Mouse (Mus musculus): ENCODE results near the gene Ptgs1.

Gene Ptgs1

DNA sequence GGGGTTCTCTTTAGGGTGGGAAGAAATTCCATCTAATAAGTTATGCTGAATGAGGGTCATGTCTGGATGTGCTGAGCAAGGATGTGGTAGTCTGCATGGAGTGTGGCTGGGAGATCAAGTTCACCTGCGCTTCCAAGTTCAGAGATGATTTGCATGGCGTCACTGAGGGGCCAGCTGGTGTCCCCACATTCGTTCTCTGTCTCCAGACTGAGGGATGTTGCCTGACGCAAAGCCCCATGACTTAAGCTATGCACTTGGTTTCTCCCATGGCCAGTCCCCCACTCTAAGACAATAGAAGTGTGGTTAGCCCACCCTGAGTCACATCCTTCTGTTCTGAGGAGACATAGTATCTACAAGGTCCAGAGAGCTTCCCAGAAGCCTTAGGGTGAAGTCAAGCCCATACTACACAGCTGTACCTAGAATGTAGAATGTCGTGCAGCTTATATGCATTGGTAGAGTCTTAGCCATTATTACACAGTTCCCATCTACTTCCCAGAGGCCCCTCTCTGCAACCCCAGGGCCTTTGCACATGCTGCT lies 15.0 kb upstream of the Ptgs1 start:
- DNase-seq, result no peak

DNA sequence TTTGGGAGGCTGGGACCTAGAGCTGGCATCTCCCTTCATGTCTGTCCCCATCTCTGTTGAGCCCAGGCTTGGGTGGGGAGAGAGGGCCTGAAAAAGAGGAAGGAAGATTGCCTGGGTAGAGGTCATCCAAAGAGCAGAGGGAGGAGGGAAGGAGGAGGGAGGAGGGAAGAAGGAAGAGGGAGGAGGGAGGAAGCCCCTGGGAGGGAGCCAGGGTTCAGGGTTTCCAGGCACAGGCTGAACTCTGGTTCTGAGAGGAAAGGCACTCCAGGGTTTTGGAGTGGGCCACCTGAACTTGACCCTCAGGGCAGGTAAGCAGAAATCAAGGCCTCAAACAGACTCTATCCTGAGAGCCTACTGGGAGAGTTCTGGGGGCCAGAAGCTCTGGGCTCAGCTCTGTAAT lies 13.7 kb upstream of the Ptgs1 start:
- DNase-seq, result peak; percentile 64

DNA sequence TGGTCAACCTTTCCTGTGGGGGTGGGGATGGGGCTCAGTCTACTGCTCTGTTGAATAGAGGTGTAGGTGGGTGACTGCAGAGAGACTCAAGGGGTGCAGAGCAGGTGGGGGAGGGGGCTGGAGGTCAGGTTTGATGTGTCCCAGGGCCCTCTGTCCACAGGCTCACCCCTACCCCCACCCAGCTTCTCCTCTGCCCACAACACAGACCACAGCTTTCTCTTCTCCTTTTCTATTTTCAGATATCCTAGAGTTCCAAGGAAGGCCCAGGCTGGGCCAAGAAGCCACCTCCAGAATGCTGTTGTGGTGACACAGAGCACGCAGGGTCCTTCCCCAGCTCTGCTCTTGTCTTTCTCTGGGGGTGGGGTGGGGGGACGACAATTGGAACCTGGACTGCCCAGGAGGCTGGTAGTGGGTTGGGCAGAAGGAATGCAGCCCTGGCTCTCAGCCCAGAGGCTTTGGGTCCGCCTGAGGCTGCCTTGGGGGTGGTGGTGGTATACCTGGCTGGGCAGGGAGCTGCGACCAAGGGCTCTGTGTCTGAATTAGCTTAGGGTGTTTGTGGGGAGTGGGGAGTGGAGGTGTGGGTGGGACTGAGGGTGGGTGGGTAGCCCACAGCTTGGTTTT lies 13.2 kb upstream of the Ptgs1 start:
- DNase-seq, result peak; percentile 85

DNA sequence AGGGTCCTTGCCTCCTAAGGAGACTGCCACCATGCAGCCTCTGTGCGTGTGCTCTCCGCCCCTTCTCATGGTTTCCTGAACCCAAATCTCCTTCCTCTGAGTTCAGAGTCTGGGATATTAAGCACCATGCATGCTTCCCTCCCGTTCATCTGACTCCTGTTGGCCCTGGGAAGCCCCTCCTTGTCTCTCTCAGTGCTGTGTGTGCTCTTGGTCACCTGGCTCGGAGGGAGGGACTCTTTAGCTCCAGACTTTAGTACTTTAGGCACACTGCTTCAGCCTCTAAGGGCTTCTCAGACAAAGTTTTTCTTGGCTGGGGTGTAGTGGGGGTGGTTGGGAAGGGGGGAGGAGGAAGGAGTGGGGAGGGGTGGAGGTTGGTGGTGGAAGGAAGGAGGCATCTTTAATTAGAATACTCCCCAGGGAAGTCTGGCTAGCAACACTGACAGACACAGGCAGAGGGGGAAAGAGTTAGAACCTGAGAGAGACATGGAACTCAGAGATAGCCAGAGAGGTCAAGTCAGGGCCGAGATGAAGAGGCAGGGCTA lies 12.5 kb upstream of the Ptgs1 start:
- DNase-seq, result no peak

DNA sequence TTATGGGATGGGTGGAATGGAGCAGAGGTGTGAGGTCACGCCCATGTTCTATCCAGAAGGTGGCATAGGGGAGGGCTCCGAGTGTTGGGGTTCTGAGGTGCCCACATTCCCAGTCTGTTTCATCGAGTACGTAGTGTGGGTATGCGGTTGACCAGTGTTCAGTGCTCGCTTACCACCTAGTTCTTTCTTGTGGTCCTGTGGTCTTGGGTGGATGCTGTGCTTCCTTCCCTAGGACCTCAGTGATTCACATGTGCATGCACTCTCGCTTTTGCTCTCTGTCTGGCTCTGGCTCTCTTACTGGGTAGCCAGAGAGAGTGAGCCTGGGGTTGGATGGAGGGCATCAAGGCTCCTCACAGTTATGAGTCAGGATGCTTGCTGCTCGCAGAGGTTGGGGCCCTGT lies 10.1 kb upstream of the Ptgs1 start:
- no peak for DNase-seq

DNA sequence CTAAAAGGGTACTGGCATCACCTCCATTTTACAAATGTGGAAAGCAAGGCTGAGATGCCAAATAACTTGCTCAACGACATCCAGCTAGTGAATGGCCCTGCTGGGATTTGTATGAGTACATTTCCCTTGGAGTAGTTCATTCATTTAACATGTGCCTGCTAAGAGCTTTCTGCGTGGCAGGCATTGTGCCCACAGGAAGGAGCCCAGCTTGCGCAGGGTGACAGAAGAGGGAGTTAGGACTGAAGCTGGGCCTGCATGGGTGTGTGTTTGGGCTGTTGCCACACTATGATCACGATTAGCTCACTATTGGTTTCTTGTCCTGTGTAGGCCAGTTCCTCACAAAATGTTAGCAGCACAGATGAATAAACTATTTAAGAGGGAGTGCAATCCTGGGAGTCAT lies 9.3 kb upstream of the Ptgs1 start:
- DNase-seq, result no peak

DNA sequence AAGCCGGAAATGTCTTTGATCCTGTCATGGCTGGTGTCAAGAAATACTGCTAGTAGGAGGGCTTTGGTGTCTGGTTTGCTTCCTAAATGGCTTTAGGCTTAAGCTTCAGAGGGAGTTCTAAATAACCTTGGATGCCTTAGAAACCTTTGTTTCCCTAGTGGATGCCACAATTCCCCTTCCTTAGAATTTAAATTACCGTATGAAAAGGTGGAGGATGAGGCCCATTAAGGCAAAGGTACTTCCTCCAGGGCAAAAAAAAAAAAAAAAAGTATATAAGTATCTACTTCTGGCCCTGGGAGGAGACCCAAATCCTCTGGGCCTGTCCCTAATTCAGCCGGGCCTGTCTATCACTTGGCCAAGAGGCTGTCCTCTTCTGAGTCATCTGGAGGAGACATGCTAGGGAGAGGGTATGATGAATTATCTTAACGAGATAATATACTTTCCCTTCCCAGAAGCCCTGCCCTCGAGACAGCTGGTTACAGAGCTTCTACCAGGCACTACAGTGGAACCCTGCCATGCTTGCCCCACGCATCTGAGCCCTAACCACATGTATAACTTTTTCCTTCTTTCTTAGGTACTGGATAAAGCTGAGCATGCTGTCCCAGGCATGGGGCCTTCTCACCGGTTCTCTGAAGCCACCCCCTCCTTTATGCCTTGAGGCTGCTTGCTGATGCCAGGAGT lies 7.9 kb upstream of the Ptgs1 start:
- DNase-seq, result no peak

DNA sequence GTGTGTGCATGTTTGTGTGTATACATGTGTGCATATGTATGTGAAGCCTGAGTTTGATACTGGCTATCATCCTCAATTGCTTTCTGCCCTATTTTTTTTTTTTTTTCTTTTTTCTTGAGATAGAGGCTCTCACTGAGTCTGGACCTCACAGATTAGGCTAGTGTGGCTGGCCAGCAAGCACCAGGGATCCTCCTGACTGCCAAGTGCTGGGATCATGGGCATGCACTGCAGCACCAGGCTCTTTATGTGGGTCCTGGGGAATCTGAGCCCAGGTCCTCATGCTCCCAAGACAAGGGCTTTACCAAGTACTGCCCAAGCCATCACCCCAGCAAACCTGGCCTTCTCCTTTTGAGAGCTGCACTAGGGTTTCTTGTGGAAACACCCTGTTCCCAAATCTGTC lies 6.8 kb upstream of the Ptgs1 start:
- no peak for DNase-seq

DNA sequence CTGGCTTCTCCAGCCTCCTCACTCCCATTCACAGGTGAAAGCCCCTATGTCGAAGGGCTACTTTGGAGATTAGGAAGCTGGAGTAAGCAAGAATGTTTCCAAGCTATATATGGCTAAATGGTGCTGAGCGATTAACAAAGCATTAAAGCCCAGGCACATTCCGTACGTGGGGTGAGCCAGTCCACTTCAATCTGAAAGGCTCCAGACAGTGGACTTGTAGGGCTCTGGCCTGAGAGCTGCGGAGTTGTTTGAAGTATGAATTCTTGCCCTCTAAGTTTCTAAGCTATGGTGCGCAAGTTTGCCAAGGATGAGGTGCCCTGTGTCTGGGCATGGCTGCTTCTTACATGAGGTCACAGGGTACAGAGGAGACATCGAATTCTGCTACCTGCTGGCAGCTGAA lies 6.1 kb upstream of the Ptgs1 start:
- DNase-seq, result no peak

DNA sequence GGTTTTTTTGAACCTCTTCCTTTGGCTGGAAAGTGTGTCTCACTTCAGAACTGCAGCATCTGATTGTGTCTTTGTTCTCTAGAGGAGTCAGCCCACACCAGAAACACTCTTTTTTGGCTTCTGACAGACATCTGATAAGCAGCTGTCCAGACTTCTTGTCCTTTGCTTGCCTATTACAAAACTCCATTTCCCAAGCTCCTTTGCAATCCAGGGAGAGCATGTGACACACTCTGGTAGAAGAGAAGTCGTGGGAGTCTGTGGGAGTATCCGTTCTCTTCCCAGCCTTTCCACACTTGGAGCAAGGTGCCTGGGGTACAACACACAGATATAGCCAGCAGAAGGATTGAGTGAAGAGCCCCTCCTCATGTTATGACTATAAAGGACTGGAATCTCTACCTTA lies 5.6 kb upstream of the Ptgs1 start:
- DNase-seq, result no peak

DNA sequence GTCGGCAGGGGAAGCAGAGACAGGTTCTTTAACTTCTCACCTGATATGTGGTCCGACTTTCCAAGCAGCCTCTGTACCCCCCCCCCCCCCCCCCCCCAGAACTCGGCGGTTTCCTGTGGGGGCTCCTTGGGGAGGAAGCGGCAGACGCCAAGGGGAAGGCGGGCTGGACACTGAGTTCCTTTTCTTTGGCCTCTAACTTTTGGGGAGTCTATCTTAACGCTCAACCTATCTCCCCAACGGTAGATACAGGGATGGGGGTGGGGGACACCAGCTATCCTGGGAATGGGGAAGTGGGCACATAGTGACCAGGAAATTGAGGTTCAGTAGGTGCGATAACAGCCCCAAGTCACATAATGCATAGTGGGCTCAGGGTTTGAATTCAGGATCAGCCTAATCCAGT lies 741 bp downstream of the Ptgs1 start:
- no peak for DNase-seq

DNA sequence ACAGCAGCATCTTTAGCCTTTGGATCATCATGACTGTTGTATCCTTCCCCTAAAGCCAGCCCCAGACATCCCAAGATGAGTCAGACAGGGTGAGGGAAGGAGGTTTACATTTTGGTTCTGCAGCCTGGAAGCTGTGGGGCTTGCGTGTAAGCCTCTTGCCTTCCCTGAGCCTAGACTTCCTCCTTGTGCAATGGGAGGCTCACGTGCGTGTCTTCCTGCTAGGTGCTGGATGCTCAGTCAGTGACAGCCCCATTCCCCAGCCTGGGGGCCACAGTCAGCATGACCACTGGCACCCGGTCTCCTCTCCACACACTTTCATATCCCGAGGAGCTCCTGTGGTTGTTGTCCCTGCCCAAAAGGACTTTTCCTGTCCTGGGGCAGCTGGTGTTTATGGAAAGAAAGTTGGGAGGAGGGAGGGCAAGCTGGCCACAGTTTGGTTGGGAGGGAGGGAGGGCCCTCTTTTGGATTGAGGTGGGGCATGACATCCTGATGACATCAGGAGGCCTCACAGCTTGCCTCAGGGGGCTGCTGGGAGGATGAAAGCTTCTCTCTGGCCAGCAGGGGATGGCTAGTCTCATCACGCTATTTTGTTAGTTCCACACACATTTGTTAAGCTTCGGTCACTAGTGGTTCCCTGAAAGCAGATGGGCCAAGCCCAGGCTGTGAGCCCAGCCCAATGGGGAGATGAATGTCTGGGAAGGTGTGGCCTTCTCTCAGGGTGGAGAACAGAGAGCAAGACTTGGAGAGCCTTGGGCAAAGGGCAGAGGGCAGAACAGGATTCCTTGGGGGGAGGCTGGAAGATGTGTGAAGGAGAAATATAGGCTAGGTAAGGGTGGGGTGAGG lies 4.5 kb downstream of the Ptgs1 start:
- no peak for DNase-seq

DNA sequence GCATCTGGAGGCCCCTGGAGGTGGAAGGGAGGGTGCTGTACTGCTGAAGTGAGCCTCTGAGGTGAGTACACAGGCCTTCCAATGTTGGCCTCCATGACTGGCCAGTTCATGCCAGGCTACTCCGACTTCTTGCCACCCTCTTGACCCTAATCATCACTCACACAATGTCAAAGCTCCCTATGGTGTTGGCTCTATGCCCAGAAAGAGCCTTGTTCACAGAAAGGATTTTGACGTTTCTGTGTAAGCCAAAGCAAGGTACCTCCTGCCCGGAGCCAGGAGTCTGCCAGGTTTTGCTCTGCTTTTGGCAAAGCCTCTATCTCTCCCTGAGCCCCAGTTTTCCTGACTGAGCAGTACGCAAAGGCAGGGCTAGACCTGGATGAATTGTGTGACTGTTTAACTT lies 5.7 kb downstream of the Ptgs1 start:
- peak; percentile 76 for DNase-seq

DNA sequence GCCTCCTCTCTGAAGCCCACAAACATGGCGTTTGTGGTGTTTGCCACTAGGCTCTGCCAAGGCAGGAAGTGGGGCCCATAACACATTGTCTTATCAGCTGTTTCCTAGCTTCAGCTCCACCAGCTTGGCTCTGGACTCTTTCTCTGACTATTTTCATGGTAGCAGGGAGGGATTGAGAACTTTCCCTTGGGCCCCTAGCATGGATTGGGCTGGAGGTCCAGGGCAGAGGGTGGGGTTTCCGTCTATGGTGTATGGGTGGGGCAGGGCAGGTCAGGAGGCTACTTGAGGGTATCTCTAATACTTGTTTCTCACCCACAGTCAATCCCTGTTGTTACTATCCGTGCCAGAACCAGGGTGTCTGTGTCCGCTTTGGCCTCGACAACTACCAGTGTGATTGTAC lies 6.7 kb downstream of the Ptgs1 start:
- DNase-seq, result no peak

DNA sequence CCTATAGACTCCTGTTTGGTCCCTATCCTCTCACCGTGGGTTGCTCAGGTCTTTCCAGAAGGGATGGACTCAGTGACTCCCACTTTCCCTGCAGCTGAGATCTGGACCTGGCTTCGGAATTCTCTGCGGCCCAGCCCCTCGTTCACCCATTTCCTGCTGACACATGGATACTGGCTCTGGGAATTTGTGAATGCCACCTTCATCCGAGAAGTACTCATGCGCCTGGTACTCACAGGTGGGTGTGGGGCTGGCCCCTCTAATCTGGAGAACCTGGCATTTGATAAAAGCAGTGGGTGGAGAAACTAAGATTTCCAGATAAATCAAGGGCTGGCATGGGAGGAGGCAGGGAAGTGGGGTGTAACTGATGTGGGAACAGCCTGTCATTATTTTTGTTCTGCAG lies 7.3 kb downstream of the Ptgs1 start:
- no peak for DNase-seq

DNA sequence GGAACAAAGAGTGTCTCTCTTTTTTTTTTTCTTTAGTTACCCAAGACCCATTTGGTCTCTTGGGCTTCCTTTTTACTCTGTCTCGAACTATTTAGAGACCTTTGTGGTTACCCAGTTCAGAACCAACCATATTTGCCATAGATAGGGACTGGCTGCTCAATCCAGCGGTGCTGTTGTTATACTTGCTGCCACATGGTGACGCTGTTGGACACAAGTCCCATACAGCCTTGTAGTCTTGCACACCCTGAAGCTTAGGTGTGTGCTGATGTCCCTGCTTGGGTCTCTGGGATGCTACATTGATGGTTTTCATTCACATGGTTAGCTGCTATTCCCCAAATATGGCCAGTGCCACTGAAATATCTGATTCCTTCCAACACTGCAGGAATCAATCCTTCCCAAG lies 8.2 kb downstream of the Ptgs1 start:
- DNase-seq, result no peak

DNA sequence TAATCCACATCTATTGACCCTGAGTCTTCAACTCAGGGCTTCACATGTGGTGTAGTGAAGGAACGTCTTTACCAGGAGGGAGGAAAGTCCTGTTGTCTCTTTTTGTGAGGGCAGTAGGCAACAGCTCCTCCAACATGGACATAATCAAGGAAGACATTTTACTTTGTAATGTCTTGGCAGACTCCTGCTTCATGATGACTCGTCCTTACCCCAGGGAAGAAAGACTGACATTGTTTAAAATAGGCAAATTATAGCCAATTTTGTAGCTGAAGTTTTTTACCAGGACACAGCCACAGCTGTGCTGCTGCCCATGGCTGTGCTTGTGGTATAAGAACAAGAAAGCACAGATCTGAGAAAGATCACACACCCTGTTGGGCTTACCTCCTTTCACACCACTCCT lies 8.7 kb downstream of the Ptgs1 start:
- no peak for DNase-seq

DNA sequence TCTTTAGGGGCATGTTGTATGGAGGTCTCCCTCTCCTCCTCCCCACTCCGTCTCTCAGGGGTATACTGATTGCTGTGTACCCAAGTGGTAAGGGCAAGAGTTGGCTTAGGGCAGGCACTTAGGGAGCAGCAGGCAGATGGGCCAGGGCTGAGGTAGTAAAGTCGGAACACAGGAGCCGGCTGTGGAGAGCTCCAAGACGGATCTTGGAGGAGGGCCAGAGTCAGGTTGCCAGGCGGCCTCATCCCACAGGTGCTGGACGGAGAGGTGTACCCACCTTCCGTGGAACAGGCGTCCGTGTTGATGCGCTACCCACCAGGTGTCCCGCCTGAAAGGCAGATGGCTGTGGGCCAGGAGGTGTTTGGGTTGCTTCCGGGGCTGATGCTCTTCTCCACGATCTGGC lies 12.3 kb downstream of the Ptgs1 start:
- no peak for DNase-seq

DNA sequence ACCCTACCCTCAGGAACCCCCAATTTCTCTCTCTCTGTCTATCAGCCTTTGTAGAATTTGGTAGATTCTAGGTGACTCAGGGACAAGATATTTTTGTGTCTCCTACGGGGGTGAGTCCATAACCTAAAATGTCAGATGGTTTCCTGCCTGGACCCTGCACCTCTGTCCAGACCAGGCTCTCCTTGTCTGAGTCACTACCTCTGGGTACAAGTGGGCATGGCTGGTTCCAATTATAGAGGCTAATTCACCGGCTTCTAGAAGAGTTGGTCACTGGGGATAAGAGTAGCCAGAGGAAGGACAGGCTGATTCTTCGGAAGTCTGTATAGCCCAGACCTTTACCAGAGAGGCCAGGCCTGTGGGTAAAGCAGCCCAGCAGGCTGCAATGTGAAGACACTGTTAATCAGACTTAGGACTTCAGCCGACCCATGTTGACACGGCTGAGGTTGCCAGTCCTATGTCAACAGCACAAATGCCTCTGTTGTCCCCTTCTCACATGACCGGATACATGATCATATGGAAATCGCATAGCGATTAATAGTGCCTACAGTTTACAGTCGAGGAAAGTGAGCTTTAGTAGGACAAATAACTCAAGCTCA lies 13.2 kb downstream of the Ptgs1 start:
- DNase-seq, result no peak

DNA sequence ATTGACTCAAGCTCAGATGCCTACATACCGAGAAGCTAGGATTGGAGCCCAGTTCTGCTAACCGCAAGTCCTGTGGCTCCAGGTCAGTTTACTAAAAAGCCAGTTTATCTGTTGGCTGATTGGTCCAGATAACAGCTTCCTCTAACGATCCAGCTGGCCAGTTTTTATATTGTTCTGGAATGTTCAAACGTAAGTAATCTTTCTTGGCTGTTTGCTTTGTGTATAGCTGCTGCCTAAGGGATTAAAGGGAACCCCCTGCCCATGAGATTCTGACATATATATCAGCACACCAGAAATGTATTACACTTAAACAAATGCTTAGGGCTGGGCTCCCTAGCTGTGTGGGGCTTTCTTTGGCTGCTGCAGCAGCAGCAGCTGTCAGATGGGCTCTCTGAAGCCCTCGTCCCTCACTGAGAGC lies 13.7 kb downstream of the Ptgs1 start:
- DNase-seq, result no peak

DNA sequence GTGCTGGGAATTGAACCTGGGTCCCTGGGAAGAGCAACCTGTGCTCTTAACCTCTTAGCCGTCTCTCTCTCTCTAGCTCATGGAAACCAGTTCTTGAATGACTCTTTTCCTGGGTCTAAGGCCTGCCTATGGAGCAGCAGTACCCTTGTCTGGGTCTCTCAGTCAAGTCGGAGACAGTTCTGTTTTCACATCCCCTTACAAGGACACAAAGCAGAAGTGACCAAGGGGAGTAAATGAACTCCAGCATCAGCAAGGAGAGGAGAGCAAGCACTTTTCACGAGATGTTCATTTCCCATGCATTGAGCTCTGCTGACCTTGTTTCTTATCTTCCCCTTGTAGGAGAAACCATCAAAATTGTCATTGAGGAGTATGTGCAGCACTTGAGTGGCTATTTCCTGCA lies 14.5 kb downstream of the Ptgs1 start:
- no peak for DNase-seq

DNA sequence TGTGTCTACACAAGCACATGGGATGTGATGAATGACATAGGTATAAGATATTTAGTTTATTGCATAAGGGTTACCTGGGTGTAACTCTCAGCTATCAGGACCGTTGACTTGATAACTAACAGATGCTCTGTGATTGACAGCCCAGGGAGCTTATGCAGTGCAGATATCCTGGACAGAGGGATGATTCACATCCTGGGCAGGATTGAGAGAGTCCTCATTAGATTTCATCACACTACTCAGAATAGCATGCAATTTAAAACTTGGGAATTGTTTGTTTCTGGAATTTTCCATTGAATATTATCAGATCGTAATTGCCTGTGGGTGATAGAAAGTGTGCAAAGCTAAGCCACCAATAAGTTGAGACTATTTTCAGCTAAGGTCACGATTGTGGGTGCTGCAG lies 17.7 kb downstream of the Ptgs1 start:
- no peak for DNase-seq

DNA sequence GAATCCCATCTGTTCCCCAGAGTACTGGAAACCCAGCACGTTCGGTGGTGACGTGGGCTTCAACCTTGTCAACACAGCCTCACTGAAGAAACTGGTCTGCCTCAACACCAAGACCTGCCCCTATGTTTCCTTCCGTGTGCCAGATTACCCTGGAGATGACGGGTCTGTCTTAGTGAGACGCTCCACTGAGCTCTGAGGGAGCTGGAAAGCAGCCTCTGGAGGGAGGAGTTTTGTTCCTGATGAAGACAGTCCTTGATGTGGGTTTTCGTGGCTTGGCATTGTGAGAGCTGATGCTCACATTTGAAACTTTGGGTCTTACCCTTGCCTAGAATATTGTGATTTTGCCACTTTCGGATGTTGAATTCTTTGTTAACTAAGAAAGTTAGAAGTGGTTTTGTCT lies 20.9 kb downstream of the Ptgs1 start:
- no peak for DNase-seq
